ENCODE assay signal across 26 mouse cellular contexts in genomic region chr13:30716611-30717010, GRCm38 (mm10). TPM values are rescaled to one million over a fixed set of nuclear protein-coding genes. Genes with fewer than 3 reads are reported as not detected.
DNase-seq lines count a peak whose midpoint lies in the region; ATAC-seq and TF ChIP-seq lines count a peak whose summit lies in the region.
"Had no signal": no experiment of that assay in that cellular context is flagged by ENCODE, and none has a peak within 500 bp of the region (broad histone marks: within the 10 kb centered on the region; RNA-seq: fewer than 3 reads in every experiment).

No protein-coding gene starts in this region.

- intact Hi-C loops in left cerebral cortex, postnatal 4 days (cut with DNase I) = no loop called here
- intact Hi-C loops in left cerebral cortex, postnatal 36 days (cut with DNase I) = no loop called here

- WGBS in midbrain, postnatal 0 days = 65% methylated on average over 5 of the region's 5 CpGs
- 72% methylated on average over 5 of the region's 5 CpGs for WGBS in midbrain, embryonic 15.5 days

- ATAC-seq in midbrain, postnatal 0 days (ENCODE audit: low FRiP score) = no peak
- ATAC-seq in midbrain, embryonic 15.5 days (replicated peaks) = no peak
- ATAC-seq: forebrain, embryonic 15.5 days had no signal

- H3K4me3 ChIP-seq in midbrain, postnatal 0 days (ENCODE audit: low read depth, low read length) = no peak overlapping the region
- H3K4me3 ChIP-seq in midbrain, embryonic 15.5 days = no peak overlapping the region
- H3K4me3 ChIP-seq: embryonic facial prominence, embryonic 10.5 days; embryonic facial prominence, embryonic 13.5 days; erythroblast, embryonic 14.5 days; forebrain, embryonic 12.5 days; forebrain, embryonic 15.5 days; heart, embryonic 12.5 days; heart, embryonic 15.5 days; hindbrain, embryonic 10.5 days had no signal

- peak; percentile 74 to 77 for DNase-seq in cerebellum, postnatal 10 days
- DNase-seq in cerebellum, adult 18-20 months = no peak
- peak; percentile 54 for DNase-seq in left cerebral cortex, postnatal 4 days
- no peak for DNase-seq in left cerebral cortex, postnatal 36 days (ENCODE audit: low spot score in 2 of 2)
- peak; percentile 33 for DNase-seq in midbrain, postnatal 0 days (ENCODE audit: low spot score)
- DNase-seq: adrenal gland, adult 2 months; adrenal gland, postnatal 14 days; cerebellum, adult 11-12 months; cerebellum, adult 9-10 months; cerebellum, postnatal 36 days; embryo, embryonic 11 days; gastrocnemius, postnatal 25 days; heart, adult 18-20 months; heart, postnatal 10 days; heart, postnatal 36 days had no signal

- H3K9me3 ChIP-seq in midbrain, postnatal 0 days (ENCODE audit: low read length) = no peaks in the 10 kb centered on the region
- H3K9me3 ChIP-seq in midbrain, embryonic 15.5 days = no peaks in the 10 kb centered on the region
- H3K9me3 ChIP-seq: embryonic facial prominence, embryonic 10.5 days; embryonic facial prominence, embryonic 13.5 days; forebrain, embryonic 12.5 days; forebrain, embryonic 15.5 days; G1E; heart, embryonic 12.5 days; heart, embryonic 15.5 days; hindbrain, embryonic 10.5 days had no signal

- no peak overlapping the region for H3K9ac ChIP-seq in midbrain, postnatal 0 days (replicated peaks; ENCODE audit: low read length, poor library complexity, severe bottlenecking)
- no peak overlapping the region for H3K9ac ChIP-seq in midbrain, embryonic 15.5 days
- H3K9ac ChIP-seq: embryonic facial prominence, embryonic 13.5 days; forebrain, embryonic 12.5 days; forebrain, embryonic 15.5 days; heart, embryonic 12.5 days; heart, embryonic 15.5 days; hindbrain, embryonic 14.5 days had no signal

- no peak overlapping the region for H3K4me2 ChIP-seq in midbrain, postnatal 0 days (ENCODE audit: low read depth, low read length, poor library complexity, severe bottlenecking)
- no peak overlapping the region for H3K4me2 ChIP-seq in midbrain, embryonic 15.5 days
- H3K4me2 ChIP-seq: embryonic facial prominence, embryonic 13.5 days; forebrain, embryonic 12.5 days; forebrain, embryonic 15.5 days; heart, embryonic 12.5 days; heart, embryonic 15.5 days; hindbrain, embryonic 14.5 days had no signal

- H3K27ac ChIP-seq in midbrain, postnatal 0 days (ENCODE audit: low read depth, low read length) = no peak overlapping the region
- no peak overlapping the region for H3K27ac ChIP-seq in midbrain, embryonic 15.5 days
- H3K27ac ChIP-seq: embryonic facial prominence, embryonic 10.5 days; embryonic facial prominence, embryonic 13.5 days; forebrain, embryonic 12.5 days; forebrain, embryonic 15.5 days; heart, embryonic 15.5 days; hindbrain, embryonic 10.5 days; hindbrain, embryonic 14.5 days had no signal

- no peaks in the 10 kb centered on the region for H3K27me3 ChIP-seq in midbrain, postnatal 0 days (ENCODE audit: insufficient read depth, low read length)
- no peaks in the 10 kb centered on the region for H3K27me3 ChIP-seq in midbrain, embryonic 15.5 days (replicated peaks)
- H3K27me3 ChIP-seq: embryonic facial prominence, embryonic 13.5 days; forebrain, embryonic 12.5 days; forebrain, embryonic 15.5 days; heart, embryonic 12.5 days; heart, embryonic 15.5 days had no signal

- H3K4me1 ChIP-seq in midbrain, postnatal 0 days (ENCODE audit: insufficient read depth, low read length) = no peaks in the 10 kb centered on the region
- H3K4me1 ChIP-seq in midbrain, embryonic 15.5 days = no peaks in the 10 kb centered on the region
- H3K4me1 ChIP-seq: embryonic facial prominence, embryonic 13.5 days; forebrain, embryonic 15.5 days; heart, embryonic 12.5 days; heart, embryonic 15.5 days had no signal

- peaks cover 5% of the 10 kb centered on the region; the same call in 1 of the 2 replicates for H3K36me3 ChIP-seq in midbrain, postnatal 0 days (ENCODE audit: insufficient read depth, low read length)
- no peaks in the 10 kb centered on the region for H3K36me3 ChIP-seq in midbrain, embryonic 15.5 days (replicated peaks)
- H3K36me3 ChIP-seq: embryonic facial prominence, embryonic 10.5 days; forebrain, embryonic 12.5 days; forebrain, embryonic 15.5 days; G1E; heart, embryonic 12.5 days; heart, embryonic 15.5 days; hindbrain, embryonic 10.5 days had no signal

- no peak for TF ChIP-seq CTCF in midbrain, postnatal 0 days (IDR thresholded peaks at IDR 0.05)

RNA-seq across cellular contexts. Expression of gene Irf4, which starts 32.4 kb away (rescaled TPM):
- total RNA-seq in left cerebral cortex, postnatal 4 days (2021) = under 1 TPM in 1 of 2 experiments, not detected in 1; 0.16 TPM
- under 1 TPM; 0.47 to 0.63 TPM for total RNA-seq in left cerebral cortex, postnatal 36 days (2021)
- 0.19 and 0.44 TPM in 2 replicates for total RNA-seq in midbrain, postnatal 0 days (2014; rRNA removed)
- 0.02 and 0.05 TPM in 2 replicates for polyA plus RNA-seq in midbrain, postnatal 0 days (2015; fragmentation: Nextera tagmentation; extraction: Ambion mirVana)
- 0.08 and 0.17 TPM in 2 replicates for polyA plus RNA-seq in midbrain, embryonic 15.5 days (2015; fragmentation: Nextera tagmentation; extraction: Ambion mirVana)
- polyA plus RNA-seq: erythroblast, embryonic 14.5 days; G1E; hindbrain, embryonic 10.5 days had no signal

RNA-seq across cellular contexts. Expression of gene Dusp22, which starts 56.8 kb away (rescaled TPM):
- total RNA-seq in left cerebral cortex, postnatal 4 days (2021) = 10 to 100 TPM; 22.8 to 24.8 TPM
- 10 to 100 TPM; 33.4 to 35.4 TPM for total RNA-seq in left cerebral cortex, postnatal 36 days (2021)
- 23.5 and 24.2 TPM in 2 replicates for total RNA-seq in midbrain, postnatal 0 days (2014; rRNA removed)
- polyA plus RNA-seq in midbrain, postnatal 0 days (2015; fragmentation: Nextera tagmentation; extraction: Ambion mirVana) = 29.3 and 30.6 TPM in 2 replicates
- polyA plus RNA-seq in midbrain, embryonic 15.5 days (2015; fragmentation: Nextera tagmentation; extraction: Ambion mirVana) = 29.0 and 29.6 TPM in 2 replicates
- polyA plus RNA-seq: G1E had no signal

Comparison
In these comparisons a context has a peak if more than half of its experiments do, and no peak if none do; other contexts are left out.
1. DNase-seq: peak in cerebellum, postnatal 10 days (2 of 2), left cerebral cortex, postnatal 4 days (single experiment) and midbrain, postnatal 0 days (single experiment); none in cerebellum, adult 18-20 months (0 of 2) and left cerebral cortex, postnatal 36 days (0 of 2).